Mouse (Mus musculus): Measurements from ENCODE around the gene Gm42715. TPM values are rescaled to one million over a fixed set of nuclear protein-coding genes. Genes with fewer than 3 reads are reported as not detected.
A peak's percentile ranks its signal among the peaks of the same experiment; 100 is the strongest.
"Not testable (repeated sequence)": the region's sequence is repeated elsewhere in the genome, so short reads cannot be mapped to it uniquely, and the experiment has no call there.

Gm42715 gene
- polyA plus RNA-seq, 1 experiment from 2014 or later, result 18.6 TPM

GRCm38 (mm10) chr7:127477687-127478634, 41.4 kb upstream of the Gm42715 start:
- Histone ChIP-seq H3K9ac (peak overlapping the region; percentile 98), H3K27me3 (no peaks in the 10 kb centered on the region), H3K27ac (peak overlapping the region; percentile 98), H3K9me3 (no peaks in the 10 kb centered on the region), H3K4me1 (peaks cover 26% of the 10 kb centered on the region), H3K4me3 (peak overlapping the region; percentile 99), H3K36me3 (peaks cover 58% of the 10 kb centered on the region), H3K4me2 (peak overlapping the region; percentile 98)
- under 1% methylated on average over 50 of the region's 50 CpGs for WGBS
- ATAC-seq (ENCODE audit: insufficient number of reproducible peaks, insufficient read depth, low FRiP score, low TSS enrichment, low read depth), result peak; percentile 93

- Histone ChIP-seq H3K4me3 (peak within 1 kb of the TSS; percentile 99), H3K4me2 (peak within 1 kb of the TSS; percentile 98), H3K36me3 (peaks cover 61% of the 10 kb centered on the region), H3K9ac (peak within 1 kb of the TSS; percentile 98), H3K27ac (peak within 1 kb of the TSS; percentile 98), H3K9me3 (no peaks in the 10 kb centered on the region), H3K4me1 (peaks cover 26% of the 10 kb centered on the region), H3K27me3 (no peaks in the 10 kb centered on the region)
- peak; percentile 66 for ATAC-seq (ENCODE audit: insufficient number of reproducible peaks, insufficient read depth, low FRiP score, low TSS enrichment, low read depth)
- WGBS, result under 1% methylated on average over 62 of the region's 62 CpGs
Observed at GRCm38 (mm10) chr7:127478635-127479317, 40.6 kb upstream of the Gm42715 start, which contains the start of gene Fbrs. Gene Fbrs, plus strand, starts transcription at chr7:127479199.

DNA sequence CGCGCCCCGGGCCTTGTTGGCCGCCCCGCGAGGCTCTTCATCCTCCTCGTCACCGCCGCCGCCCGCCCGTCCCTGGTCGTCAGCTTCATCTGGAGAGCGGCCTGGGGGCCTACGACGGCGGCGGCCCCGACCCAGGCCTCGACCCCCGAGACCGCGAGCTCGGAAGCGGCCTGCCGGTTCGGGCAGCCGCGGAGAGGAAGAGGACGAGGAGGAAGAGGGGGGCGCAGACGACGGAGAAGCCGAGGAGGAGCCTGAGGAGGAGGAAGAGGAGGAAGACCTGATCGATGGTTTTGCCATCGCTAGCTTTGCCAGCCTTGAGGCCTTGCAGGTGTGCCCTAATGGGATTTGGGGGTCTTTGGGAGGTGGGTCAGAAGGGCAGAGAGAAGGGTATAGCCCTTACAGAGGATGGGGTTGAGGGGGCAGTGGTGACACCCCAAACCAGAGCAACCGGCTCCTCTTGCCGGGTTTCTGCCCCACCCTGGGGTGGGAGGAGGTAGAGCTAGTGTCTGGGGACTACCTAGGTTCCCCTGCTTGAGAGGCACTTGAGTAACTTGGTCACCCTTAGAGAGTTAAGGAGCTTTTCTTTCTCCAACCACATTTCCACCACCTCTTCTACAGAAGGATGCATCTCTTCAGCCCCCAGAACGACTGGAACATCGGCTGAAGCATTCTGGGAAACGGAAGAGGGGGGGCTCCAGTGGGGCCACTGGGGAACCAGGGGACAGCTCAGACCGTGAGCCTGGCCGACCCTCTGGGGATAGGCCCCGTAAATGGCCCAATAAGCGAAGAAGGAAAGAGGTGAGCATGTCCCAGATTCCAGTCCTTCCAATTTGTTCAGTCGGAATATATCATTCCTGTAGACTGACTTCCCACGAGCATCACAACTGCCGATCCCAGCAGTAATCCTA, 39.8 kb upstream of the Gm42715 start:
- H3K4me1 ChIP-seq, result peaks cover 26% of the 10 kb centered on the region
- peak overlapping the region; percentile 98 for H3K27ac ChIP-seq
- peaks cover 61% of the 10 kb centered on the region for H3K36me3 ChIP-seq
- H3K9me3 ChIP-seq, result no peaks in the 10 kb centered on the region
- ATAC-seq (ENCODE audit: insufficient number of reproducible peaks, insufficient read depth, low FRiP score, low TSS enrichment, low read depth), result no peak
- peak overlapping the region; percentile 98 for H3K9ac ChIP-seq
- WGBS, result 4% methylated on average over 48 of the region's 48 CpGs
- H3K4me2 ChIP-seq, result peak overlapping the region; percentile 98
- no peaks in the 10 kb centered on the region for H3K27me3 ChIP-seq
- peak overlapping the region; percentile 99 for H3K4me3 ChIP-seq

GRCm38 (mm10) chr7:127480321-127480720, 39.1 kb upstream of the Gm42715 start:
- peaks cover 26% of the 10 kb centered on the region for H3K4me1 ChIP-seq
- H3K27me3 ChIP-seq, result no peaks in the 10 kb centered on the region
- H3K27ac ChIP-seq, result no peak overlapping the region
- H3K4me2 ChIP-seq, result peak overlapping the region; percentile 98
- 55% methylated on average over 2 of the region's 2 CpGs for WGBS
- peaks cover 61% of the 10 kb centered on the region for H3K36me3 ChIP-seq
- H3K9me3 ChIP-seq, result no peaks in the 10 kb centered on the region
- ATAC-seq (ENCODE audit: insufficient number of reproducible peaks, insufficient read depth, low FRiP score, low TSS enrichment, low read depth), result no peak
- H3K9ac ChIP-seq, result peak overlapping the region; percentile 98
- peak overlapping the region; percentile 99 for H3K4me3 ChIP-seq

DNA sequence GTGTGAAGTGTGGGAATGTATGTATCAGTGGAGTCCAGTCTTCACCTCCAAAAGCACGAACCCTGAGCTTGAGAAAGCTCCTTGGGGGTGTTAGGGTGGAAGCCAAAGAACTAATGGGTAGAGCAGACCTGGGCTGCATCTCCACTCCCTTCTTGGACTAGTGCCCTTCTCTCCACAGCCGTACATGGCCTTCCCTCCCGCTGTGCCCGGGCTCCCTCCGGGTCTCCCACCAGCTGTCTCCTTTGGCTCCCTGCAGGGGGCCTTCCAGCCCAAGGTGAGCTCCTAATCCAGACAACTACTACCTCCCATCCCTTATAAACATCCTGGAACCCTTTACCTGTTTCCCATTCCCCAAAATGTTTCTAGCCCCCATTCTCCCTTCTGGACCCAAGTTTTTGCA, 34.0 kb upstream of the Gm42715 start:
- H3K9me3 ChIP-seq, result no peaks in the 10 kb centered on the region
- 94% methylated on average over 5 of the region's 5 CpGs for WGBS
- no peak overlapping the region for H3K4me3 ChIP-seq
- H3K4me1 ChIP-seq, result peaks cover 9% of the 10 kb centered on the region
- no peak overlapping the region for H3K27ac ChIP-seq
- H3K9ac ChIP-seq, result peak overlapping the region; percentile 32; the same call in 1 of the 2 replicates
- H3K36me3 ChIP-seq, result peaks cover 95% of the 10 kb centered on the region
- no peak for ATAC-seq (ENCODE audit: insufficient number of reproducible peaks, insufficient read depth, low FRiP score, low TSS enrichment, low read depth)
- no peak overlapping the region for H3K4me2 ChIP-seq
- no peaks in the 10 kb centered on the region for H3K27me3 ChIP-seq

DNA sequence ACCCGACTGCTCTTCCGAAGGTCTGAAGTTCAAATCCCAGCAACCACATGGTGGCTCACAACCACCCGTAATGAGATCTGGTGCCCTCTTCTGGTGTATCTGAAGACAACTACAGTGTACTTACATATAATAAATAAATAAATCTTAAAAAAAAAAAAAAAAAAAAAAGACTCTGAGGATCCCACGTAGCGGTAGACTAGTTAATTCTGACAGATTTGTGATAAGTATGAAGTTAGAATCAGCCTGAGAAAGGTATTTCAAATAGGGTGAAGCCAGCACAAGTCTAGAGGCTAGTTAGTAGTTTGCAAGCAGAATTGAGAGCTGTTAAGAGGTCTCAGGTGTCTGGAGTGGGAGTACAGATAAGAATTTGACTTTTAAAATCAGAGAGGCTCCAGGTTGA, 31.0 kb upstream of the Gm42715 start:
- not testable (repeated sequence) for H3K4me2 ChIP-seq; H3K9ac ChIP-seq; H3K27ac ChIP-seq; H3K4me1 ChIP-seq; H3K27me3 ChIP-seq; H3K9me3 ChIP-seq; ATAC-seq (ENCODE audit: insufficient number of reproducible peaks, insufficient read depth, low FRiP score, low TSS enrichment, low read depth); H3K4me3 ChIP-seq
- WGBS, result 82% methylated on average over 5 of the region's 5 CpGs
- H3K36me3 ChIP-seq, result peaks cover 91% of the 10 kb centered on the region

GRCm38 (mm10) chr7:127489982-127490381, 29.4 kb upstream of the Gm42715 start:
- H3K4me2 ChIP-seq, result no peak overlapping the region
- H3K9ac ChIP-seq, result no peak overlapping the region
- H3K4me1 ChIP-seq, result no peaks in the 10 kb centered on the region
- H3K36me3 ChIP-seq, result peaks cover 74% of the 10 kb centered on the region
- no peak overlapping the region for H3K4me3 ChIP-seq
- H3K27me3 ChIP-seq, result no peaks in the 10 kb centered on the region
- H3K9me3 ChIP-seq, result no peaks in the 10 kb centered on the region
- WGBS, result 92% methylated on average over 7 of the region's 7 CpGs
- H3K27ac ChIP-seq, result no peak overlapping the region
- ATAC-seq (ENCODE audit: insufficient number of reproducible peaks, insufficient read depth, low FRiP score, low TSS enrichment, low read depth), result no peak

- H3K27ac ChIP-seq, result no peak overlapping the region
- no peak overlapping the region for H3K4me3 ChIP-seq
- peaks cover 56% of the 10 kb centered on the region for H3K36me3 ChIP-seq
- no peak for ATAC-seq (ENCODE audit: insufficient number of reproducible peaks, insufficient read depth, low FRiP score, low TSS enrichment, low read depth)
- H3K9ac ChIP-seq, result no peak overlapping the region
- no peaks in the 10 kb centered on the region for H3K9me3 ChIP-seq
- no peaks in the 10 kb centered on the region for H3K4me1 ChIP-seq
- H3K4me2 ChIP-seq, result no peak overlapping the region
- H3K27me3 ChIP-seq, result no peaks in the 10 kb centered on the region
- 95% methylated on average over 3 of the region's 3 CpGs for WGBS
Observed at GRCm38 (mm10) chr7:127491846-127492245, 27.5 kb upstream of the Gm42715 start.

- ATAC-seq (ENCODE audit: insufficient number of reproducible peaks, insufficient read depth, low FRiP score, low TSS enrichment, low read depth), result no peak
- H3K27me3 ChIP-seq, result no peaks in the 10 kb centered on the region
- no peak overlapping the region for H3K9ac ChIP-seq
- H3K36me3 ChIP-seq, result peaks cover 30% of the 10 kb centered on the region
- H3K4me2 ChIP-seq, result no peak overlapping the region
- no peaks in the 10 kb centered on the region for H3K4me1 ChIP-seq
- H3K9me3 ChIP-seq, result no peaks in the 10 kb centered on the region
- no peak overlapping the region for H3K4me3 ChIP-seq
- H3K27ac ChIP-seq, result no peak overlapping the region
Observed at GRCm38 (mm10) chr7:127494648-127495047, 24.7 kb upstream of the Gm42715 start.

DNA sequence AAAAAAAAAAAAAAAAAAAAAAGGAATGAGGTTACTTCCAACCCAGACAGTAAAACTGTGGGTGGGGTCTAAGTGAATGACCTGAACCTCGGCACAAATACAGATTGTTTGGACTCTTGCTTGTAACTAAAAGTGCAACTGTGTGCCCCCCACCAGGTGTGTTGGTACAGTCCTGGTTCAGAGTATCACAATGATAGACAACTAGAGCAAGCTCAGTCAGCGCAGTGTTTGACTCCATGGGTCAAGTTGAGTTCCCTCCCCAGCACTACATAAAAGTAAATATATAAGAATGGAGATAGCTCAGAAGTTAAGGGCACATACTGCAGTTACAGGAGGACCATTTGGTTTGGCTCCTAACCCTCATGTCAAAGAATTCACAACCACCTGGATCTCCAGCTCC, 22.0 kb upstream of the Gm42715 start:
- no peaks in the 10 kb centered on the region for H3K9me3 ChIP-seq
- no peak overlapping the region for H3K27ac ChIP-seq
- 83% methylated on average over 2 of the region's 2 CpGs for WGBS
- ATAC-seq (ENCODE audit: insufficient number of reproducible peaks, insufficient read depth, low FRiP score, low TSS enrichment, low read depth), result no peak
- no peaks in the 10 kb centered on the region for H3K27me3 ChIP-seq
- no peaks in the 10 kb centered on the region for H3K4me1 ChIP-seq
- no peak overlapping the region for H3K4me3 ChIP-seq
- H3K36me3 ChIP-seq, result peaks cover 3% of the 10 kb centered on the region
- no peak overlapping the region for H3K4me2 ChIP-seq
- H3K9ac ChIP-seq, result no peak overlapping the region

- Histone ChIP-seq H3K4me1 (no peaks in the 10 kb centered on the region), H3K36me3 (no peaks in the 10 kb centered on the region), H3K4me2 (no peak overlapping the region), H3K4me3 (no peak overlapping the region), H3K9me3 (no peaks in the 10 kb centered on the region), H3K27me3 (no peaks in the 10 kb centered on the region), H3K9ac (no peak overlapping the region), H3K27ac (no peak overlapping the region)
- no peak for ATAC-seq (ENCODE audit: insufficient number of reproducible peaks, insufficient read depth, low FRiP score, low TSS enrichment, low read depth)
- WGBS, result 43% methylated on average over 3 of the region's 3 CpGs
Observed at GRCm38 (mm10) chr7:127498407-127498806, 21.0 kb upstream of the Gm42715 start.

All from embryonic facial prominence, embryonic 13.5 days (tissue).